Mouse (Mus musculus) forebrain, embryonic 13.5 days (tissue): ENCODE data around the gene Slc12a5. TPM values are rescaled to one million over a fixed set of nuclear protein-coding genes. Genes with fewer than 3 reads are reported as not detected.

Experiments
- ATAC-seq: fragments of 200-750 bp; cut with Nextera tagmentation; 2 replicates; pipeline ENCODE4 v1.8.0; 2017
- H3K27ac ChIP-seq: fragments of 300-500 bp; sonication (generic); 2 replicates; pipeline ENCODE4 v1.5.1; 2015; ENCODE audit warnings: inconsistent platforms, mild to moderate bottlenecking, moderate library complexity
- H3K27me3 ChIP-seq: fragments of 300-500 bp; sonication (generic); 2 replicates; pipeline ENCODE4 v1.6.1; 2015; ENCODE audit warnings: mild to moderate bottlenecking, inconsistent platforms
- H3K36me3 ChIP-seq: fragments of 300-500 bp; sonication (generic); 2 replicates; pipeline ENCODE4 v1.6.1; 2015; ENCODE audit warnings: mild to moderate bottlenecking, inconsistent platforms; ENCODE audit not compliant: poor library complexity, severe bottlenecking
- H3K4me1 ChIP-seq: fragments of 300-500 bp; sonication (generic); 2 replicates; pipeline ENCODE4 v1.6.1; 2015; ENCODE audit warnings: inconsistent platforms
- H3K4me2 ChIP-seq: fragments of 300-500 bp; sonication (generic); 2 replicates; pipeline ENCODE4 v1.6.1; 2015; ENCODE audit warnings: inconsistent platforms, mild to moderate bottlenecking, moderate library complexity
- H3K4me3 ChIP-seq: fragments of 300-500 bp; sonication (generic); 2 replicates; pipeline ENCODE4 v1.5.1; 2015; ENCODE audit warnings: mild to moderate bottlenecking, inconsistent platforms
- H3K9ac ChIP-seq: fragments of 300-500 bp; sonication (generic); 2 replicates; pipeline ENCODE4 v1.6.1; 2015; ENCODE audit warnings: mild to moderate bottlenecking, inconsistent platforms
- H3K9me3 ChIP-seq: fragments of 300-500 bp; sonication (generic); replicated peaks from 2 replicates; pipeline ENCODE4 v1.6.1; 2016; ENCODE audit warnings: inconsistent platforms
- WGBS: fragments of 180-500 bp; shearing (Covaris S2); methylation state at CpG from one replicate; pipeline ENCODE4 v1.1.7; 2015; 5-methylcytosine and 5-hydroxymethylcytosine counted together
- polyA plus RNA-seq: library from polyadenylated mRNA; unstranded; fragments of >200 nt; fragmentation: Nextera tagmentation; extraction: Ambion mirVana; gene quantifications from 2 replicates; pipeline ENCODE4 v1.2.1, GENCODE M21; 2015

Gene Slc12a5
- polyA plus RNA-seq, 1 experiment from 2014 or later = 5.7 TPM

GRCm38 (mm10) chr2:165010351-165010750, 49.7 kb downstream of the Slc12a5 start:
- Histone ChIP-seq H3K4me1 (no peaks in the 10 kb centered on the region), H3K27ac (no peak overlapping the region), H3K9ac (no peak overlapping the region), H3K9me3 (no peaks in the 10 kb centered on the region), H3K4me3 (no peak overlapping the region), H3K27me3 (no peaks in the 10 kb centered on the region), H3K4me2 (no peak overlapping the region), H3K36me3 (peaks cover 81% of the 10 kb centered on the region)
- no peak for ATAC-seq
- 94% methylated on average over 10 of the region's 10 CpGs for WGBS

DNA sequence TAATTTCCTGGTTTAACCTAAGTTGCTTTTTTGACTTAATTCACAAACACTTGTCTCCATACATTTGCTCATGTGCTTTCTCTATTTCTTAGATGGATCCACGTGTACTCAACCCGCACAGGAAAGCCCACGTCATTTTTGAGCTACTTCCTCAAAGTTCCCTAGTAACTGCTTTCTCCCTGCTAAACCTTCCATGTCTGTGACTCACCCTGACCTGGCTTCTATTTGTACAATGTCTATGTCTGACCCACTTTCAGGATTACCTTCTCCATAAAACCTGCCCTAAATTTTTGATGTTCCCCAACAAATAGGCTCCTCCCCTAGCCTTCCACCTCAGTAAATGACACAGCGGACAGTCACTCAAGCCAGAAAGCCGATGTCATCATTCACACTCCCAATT, 54.3 kb downstream of the Slc12a5 start:
- WGBS = 94% methylated on average over 5 of the region's 5 CpGs
- ATAC-seq = no peak
- Histone ChIP-seq H3K4me1 (no peaks in the 10 kb centered on the region), H3K27me3 (no peaks in the 10 kb centered on the region), H3K27ac (no peak overlapping the region), H3K4me3 (no peak overlapping the region), H3K9ac (no peak overlapping the region), H3K36me3 (peaks cover 58% of the 10 kb centered on the region), H3K4me2 (no peak overlapping the region), H3K9me3 (no peaks in the 10 kb centered on the region)

- H3K36me3 ChIP-seq = peaks cover 43% of the 10 kb centered on the region
- no peak overlapping the region for H3K4me2 ChIP-seq
- H3K9ac ChIP-seq = no peak overlapping the region
- H3K4me3 ChIP-seq = no peak overlapping the region
- no peaks in the 10 kb centered on the region for H3K27me3 ChIP-seq
- no peaks in the 10 kb centered on the region for H3K9me3 ChIP-seq
- no peak for ATAC-seq
- H3K4me1 ChIP-seq = no peaks in the 10 kb centered on the region; the same call in 1 of the 2 replicates
- H3K27ac ChIP-seq = no peak overlapping the region
- 75% methylated on average over 3 of the region's 3 CpGs for WGBS
These were observed 59.9 kb downstream of the Slc12a5 start for GRCm38 (mm10) chr2:165020490-165020889.

- H3K4me3 ChIP-seq = no peak overlapping the region
- 87% methylated on average over 1 of the region's 1 CpGs for WGBS
- H3K4me2 ChIP-seq = no peak overlapping the region
- peaks cover 15% of the 10 kb centered on the region for H3K36me3 ChIP-seq
- H3K9me3 ChIP-seq = no peaks in the 10 kb centered on the region
- no peak overlapping the region for H3K27ac ChIP-seq
- ATAC-seq = no peak
- H3K27me3 ChIP-seq = no peaks in the 10 kb centered on the region
- H3K9ac ChIP-seq = no peak overlapping the region
- H3K4me1 ChIP-seq = peaks cover 14% of the 10 kb centered on the region
These were observed 66.6 kb downstream of the Slc12a5 start for GRCm38 (mm10) chr2:165027163-165027562.

- ATAC-seq = no peak
- Histone ChIP-seq H3K4me2 (peak overlapping the region; percentile 81), H3K27ac (no peak overlapping the region), H3K9ac (peak overlapping the region; percentile 99; the same call in 1 of the 2 replicates), H3K27me3 (no peaks in the 10 kb centered on the region), H3K4me3 (peak overlapping the region; percentile 96), H3K36me3 (peaks cover 7% of the 10 kb centered on the region; the same call in 1 of the 2 replicates), H3K4me1 (peaks cover 38% of the 10 kb centered on the region), H3K9me3 (no peaks in the 10 kb centered on the region)
- WGBS = 53% methylated on average over 3 of the region's 3 CpGs
These were observed 71.9 kb downstream of the Slc12a5 start for GRCm38 (mm10) chr2:165032533-165032932.

- ATAC-seq = no peak
- Histone ChIP-seq H3K4me3 (peak overlapping the region; percentile 96), H3K36me3 (peaks cover 7% of the 10 kb centered on the region; the same call in 1 of the 2 replicates), H3K4me2 (peak overlapping the region; percentile 81), H3K4me1 (peaks cover 38% of the 10 kb centered on the region), H3K9ac (peak overlapping the region; percentile 99), H3K9me3 (no peaks in the 10 kb centered on the region), H3K27ac (no peak overlapping the region), H3K27me3 (no peaks in the 10 kb centered on the region)
- WGBS = 56% methylated on average over 6 of the region's 6 CpGs
These were observed 72.7 kb downstream of the Slc12a5 start for GRCm38 (mm10) chr2:165033306-165033705.

DNA sequence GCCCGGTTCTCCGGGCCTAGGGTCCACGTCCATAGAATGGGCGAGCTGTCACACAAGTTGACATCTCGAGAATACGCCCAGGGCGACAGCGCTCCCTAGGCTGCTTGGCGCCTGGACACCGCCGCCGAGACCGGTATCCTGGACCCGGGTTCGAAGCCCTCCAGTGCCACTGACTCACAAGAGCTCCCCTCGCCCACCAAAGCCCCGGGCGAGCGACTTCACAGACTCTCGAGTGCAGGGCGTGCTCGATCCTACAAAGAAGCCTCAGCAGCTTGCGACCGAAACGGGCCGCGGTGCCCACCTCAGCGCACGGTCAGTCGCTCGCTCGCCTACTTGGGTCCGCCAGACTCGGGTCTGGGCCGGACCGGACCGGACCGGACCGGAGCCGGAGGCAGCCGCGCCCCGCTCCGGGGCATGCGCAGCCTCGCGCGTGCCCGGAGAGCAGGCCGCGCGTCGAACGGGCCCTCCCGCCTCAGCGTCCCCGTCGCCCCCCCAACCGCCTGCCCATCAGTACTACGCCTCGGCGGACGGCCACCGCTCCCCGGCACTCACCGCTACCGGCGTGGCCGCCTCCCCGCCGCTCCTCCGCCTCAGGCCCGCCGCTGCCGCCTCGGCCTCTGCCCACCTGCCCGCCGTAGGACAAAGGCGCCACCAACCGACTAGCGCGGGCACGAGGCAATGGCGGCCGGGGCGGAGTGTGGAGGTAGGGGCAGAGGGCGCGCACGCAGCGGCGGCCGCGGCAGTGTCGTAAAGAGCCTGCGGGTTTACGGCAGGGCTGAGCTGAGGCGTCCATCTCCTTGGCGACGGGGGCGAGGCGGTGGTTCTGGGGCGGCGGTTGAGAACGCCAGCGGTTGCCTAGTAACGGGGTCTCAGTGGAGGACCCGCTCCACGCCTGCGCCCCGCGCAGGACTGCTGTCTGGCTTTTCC, 73.8 kb downstream of the Slc12a5 start, which contains the start of gene Ncoa5:
Gene Ncoa5 (minus strand): TSS at position 737 of the 927 bp plus-strand sequence.
- H3K9me3 ChIP-seq = no peaks in the 10 kb centered on the region
- peak; percentile 98 for ATAC-seq
- H3K4me2 ChIP-seq = peak within 1 kb of the TSS; percentile 81
- no peaks in the 10 kb centered on the region for H3K27me3 ChIP-seq
- peak within 1 kb of the TSS; percentile 96 for H3K4me3 ChIP-seq
- H3K4me1 ChIP-seq = peaks cover 38% of the 10 kb centered on the region
- peak within 1 kb of the TSS; percentile 90 for H3K27ac ChIP-seq
- H3K9ac ChIP-seq = peak within 1 kb of the TSS; percentile 99
- H3K36me3 ChIP-seq = no peaks in the 10 kb centered on the region
- under 1% methylated on average over 110 of the region's 111 CpGs for WGBS

DNA sequence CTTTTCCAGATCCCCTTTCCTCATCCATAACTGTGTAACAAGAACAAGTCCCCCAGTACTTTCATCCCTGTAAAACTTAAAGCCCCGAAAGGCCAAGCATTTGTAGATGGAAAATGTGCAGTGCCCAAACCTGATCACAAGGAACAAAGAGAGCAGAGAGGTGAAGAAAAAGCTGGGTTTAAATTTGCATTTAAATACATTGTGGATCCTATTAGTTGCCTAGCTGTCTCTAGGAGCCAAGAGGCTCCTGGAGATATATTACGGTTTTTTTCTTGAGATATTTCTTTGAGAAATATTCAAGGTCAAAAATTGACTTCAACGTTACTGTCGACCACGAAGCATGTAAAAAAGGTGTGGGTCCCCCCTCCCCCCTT, 74.4 kb downstream of the Slc12a5 start:
- no peaks in the 10 kb centered on the region for H3K36me3 ChIP-seq
- H3K27me3 ChIP-seq = no peaks in the 10 kb centered on the region
- peak overlapping the region; percentile 96 for H3K4me3 ChIP-seq
- H3K27ac ChIP-seq = peak overlapping the region; percentile 90
- H3K4me1 ChIP-seq = peaks cover 38% of the 10 kb centered on the region
- no peak for ATAC-seq
- peak overlapping the region; percentile 47 for H3K4me2 ChIP-seq
- 0 out of 2 replicates have a peak overlapping the region, but pooled peaks have one; percentile 30 for H3K9ac ChIP-seq
- H3K9me3 ChIP-seq = no peaks in the 10 kb centered on the region
- WGBS = 15% methylated on average over 5 of the region's 5 CpGs

DNA sequence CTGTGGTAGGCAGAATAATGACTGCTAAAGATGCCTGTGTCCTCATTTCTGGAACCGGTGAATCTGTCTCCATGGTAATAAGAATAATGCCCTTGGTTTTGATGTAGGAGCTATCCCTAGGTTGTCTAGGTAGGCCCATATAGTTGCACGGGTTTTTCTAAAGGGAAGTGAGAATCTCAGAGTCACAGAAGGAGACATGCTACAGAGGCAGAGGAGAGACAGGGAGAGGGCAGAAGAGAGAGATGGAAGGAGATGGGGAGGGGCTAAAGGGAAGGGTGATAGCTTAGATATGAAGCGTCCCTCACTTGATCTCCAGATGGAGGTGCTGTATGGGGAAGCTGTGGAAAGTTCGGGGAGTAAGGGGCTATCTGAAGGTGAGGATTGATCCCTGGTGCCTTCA, 76.8 kb downstream of the Slc12a5 start:
- Histone ChIP-seq H3K9ac (no peak overlapping the region), H3K4me3 (no peak overlapping the region), H3K36me3 (no peaks in the 10 kb centered on the region), H3K4me2 (no peak overlapping the region), H3K27me3 (no peaks in the 10 kb centered on the region), H3K9me3 (no peaks in the 10 kb centered on the region), H3K4me1 (peaks cover 22% of the 10 kb centered on the region), H3K27ac (no peak overlapping the region)
- ATAC-seq = no peak
- 72% methylated on average over 4 of the region's 4 CpGs for WGBS

GRCm38 (mm10) chr2:165042126-165042525, 81.5 kb downstream of the Slc12a5 start:
- Histone ChIP-seq H3K27me3 (no peaks in the 10 kb centered on the region), H3K9me3 (no peaks in the 10 kb centered on the region), H3K36me3 (no peaks in the 10 kb centered on the region), H3K4me2 (no peak overlapping the region), H3K4me3 (no peak overlapping the region), H3K9ac (no peak overlapping the region), H3K27ac (no peak overlapping the region), H3K4me1 (peaks cover 15% of the 10 kb centered on the region)
- WGBS = 86% methylated on average over 5 of the region's 5 CpGs
- ATAC-seq = no peak

DNA sequence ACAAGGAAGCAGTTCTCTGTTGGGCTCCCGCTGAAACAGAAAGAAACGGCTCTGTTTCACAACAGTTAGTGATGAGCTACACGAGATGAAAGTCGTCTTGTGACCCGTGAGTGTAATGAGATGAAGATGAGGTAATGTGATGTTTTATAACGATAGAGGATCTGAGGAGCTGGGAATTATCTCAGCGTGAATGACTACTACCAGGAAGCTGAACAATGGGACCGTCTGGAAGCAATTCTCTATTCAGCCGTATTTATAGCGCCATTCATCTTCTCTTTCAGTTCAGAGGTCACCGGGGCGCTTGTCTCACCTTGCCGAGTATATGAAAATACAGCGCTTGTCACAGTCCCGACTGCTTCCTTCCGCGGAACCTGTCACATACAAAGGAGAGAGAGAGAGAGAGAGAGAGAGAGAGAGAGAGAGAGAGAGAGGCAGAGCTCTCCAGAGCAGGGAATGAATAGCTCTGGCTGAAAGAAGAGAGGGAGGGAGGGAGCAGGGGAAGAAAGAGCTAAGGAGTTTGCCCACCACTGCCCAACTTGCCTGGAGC, 82.6 kb downstream of the Slc12a5 start:
- no peaks in the 10 kb centered on the region for H3K27me3 ChIP-seq
- H3K4me3 ChIP-seq = peak overlapping the region; percentile 16; the same call in 1 of the 2 replicates
- under 1% methylated on average over 17 of the region's 17 CpGs for WGBS
- H3K4me2 ChIP-seq = peak overlapping the region; percentile 47
- H3K9ac ChIP-seq = peak overlapping the region; percentile 32; the same call in 1 of the 2 replicates
- ATAC-seq = peak; percentile 80
- no peaks in the 10 kb centered on the region for H3K36me3 ChIP-seq
- peaks cover 15% of the 10 kb centered on the region for H3K4me1 ChIP-seq
- H3K27ac ChIP-seq = peak overlapping the region; percentile 63
- H3K9me3 ChIP-seq = no peaks in the 10 kb centered on the region

- H3K4me2 ChIP-seq = peak overlapping the region; percentile 47; the same call in 1 of the 2 replicates
- H3K36me3 ChIP-seq = no peaks in the 10 kb centered on the region
- H3K4me3 ChIP-seq = no peak overlapping the region
- H3K9ac ChIP-seq = no peak overlapping the region
- peak overlapping the region; percentile 63 for H3K27ac ChIP-seq
- WGBS = 38% methylated on average over 2 of the region's 2 CpGs
- H3K27me3 ChIP-seq = no peaks in the 10 kb centered on the region
- no peaks in the 10 kb centered on the region for H3K9me3 ChIP-seq
- H3K4me1 ChIP-seq = peaks cover 15% of the 10 kb centered on the region
- no peak for ATAC-seq
These were observed 83.1 kb downstream of the Slc12a5 start for GRCm38 (mm10) chr2:165043729-165044128.
